Mouse (Mus musculus): ENCODE results near the gene Xpr1. TPM values are rescaled to one million over a fixed set of nuclear protein-coding genes. Genes with fewer than 3 reads are reported as not detected.

Xpr1 gene
- polyA plus RNA-seq, 1 experiment, result 43.9 TPM

- Histone ChIP-seq H3K27ac (ENCODE audit: insufficient read depth, low read depth, low read length) (no peak overlapping the region), H3K4me3 (ENCODE audit: insufficient read depth, low read length) (no peak overlapping the region), H3K4me1 (ENCODE audit: control insufficient read depth, insufficient read depth, low read length) (peaks cover 10% of the 10 kb centered on the region)
- TF ChIP-seq POLR2A (IDR thresholded peaks at IDR 0.05; ENCODE audit: borderline replicate concordance, low read depth, low read length), result no peak
- TF ChIP-seq CTCF (IDR thresholded peaks at IDR 0.05; ENCODE audit: low read depth, low read length), result no peak
These were observed 8.6 kb downstream of the Xpr1 start for GRCm38 (mm10) chr1:155408577-155408966.

GRCm38 (mm10) chr1:155407697-155408576, 9.3 kb downstream of the Xpr1 start:
- no peak overlapping the region for H3K27ac ChIP-seq (ENCODE audit: insufficient read depth, low read depth, low read length)
- H3K4me3 ChIP-seq (ENCODE audit: insufficient read depth, low read length), result no peak overlapping the region
- TF ChIP-seq POLR2A (IDR thresholded peaks at IDR 0.05; ENCODE audit: borderline replicate concordance, low read depth, low read length) (no peak), CTCF (IDR thresholded peaks at IDR 0.05; ENCODE audit: low read depth, low read length) (no peak)
- H3K4me1 ChIP-seq (ENCODE audit: control insufficient read depth, insufficient read depth, low read length), result peaks cover 6% of the 10 kb centered on the region

GRCm38 (mm10) chr1:155400056-155400455, 17.2 kb downstream of the Xpr1 start:
- Histone ChIP-seq H3K4me1 (ENCODE audit: control insufficient read depth, insufficient read depth, low read length) (peaks cover 10% of the 10 kb centered on the region), H3K4me3 (ENCODE audit: insufficient read depth, low read length) (no peak overlapping the region), H3K27ac (ENCODE audit: insufficient read depth, low read depth, low read length) (no peak overlapping the region)
- TF ChIP-seq CTCF (IDR thresholded peaks at IDR 0.05; ENCODE audit: low read depth, low read length) (no peak), POLR2A (IDR thresholded peaks at IDR 0.05; ENCODE audit: borderline replicate concordance, low read depth, low read length) (no peak)

GRCm38 (mm10) chr1:155394829-155395228, 22.4 kb downstream of the Xpr1 start:
- Histone ChIP-seq H3K4me1 (ENCODE audit: control insufficient read depth, insufficient read depth, low read length) (peaks cover 17% of the 10 kb centered on the region), H3K27ac (ENCODE audit: insufficient read depth, low read depth, low read length) (no peak overlapping the region), H3K4me3 (ENCODE audit: insufficient read depth, low read length) (no peak overlapping the region)
- TF ChIP-seq POLR2A (IDR thresholded peaks at IDR 0.05; ENCODE audit: borderline replicate concordance, low read depth, low read length), result no peak
- TF ChIP-seq CTCF (IDR thresholded peaks at IDR 0.05; ENCODE audit: low read depth, low read length), result no peak

GRCm38 (mm10) chr1:155394021-155394420, 23.2 kb downstream of the Xpr1 start:
- Histone ChIP-seq H3K4me3 (ENCODE audit: insufficient read depth, low read length) (no peak overlapping the region), H3K4me1 (ENCODE audit: control insufficient read depth, insufficient read depth, low read length) (peaks cover 17% of the 10 kb centered on the region), H3K27ac (ENCODE audit: insufficient read depth, low read depth, low read length) (no peak overlapping the region)
- no peak for TF ChIP-seq POLR2A (IDR thresholded peaks at IDR 0.05; ENCODE audit: borderline replicate concordance, low read depth, low read length)
- no peak for TF ChIP-seq CTCF (IDR thresholded peaks at IDR 0.05; ENCODE audit: low read depth, low read length)

- peaks cover 14% of the 10 kb centered on the region for H3K4me1 ChIP-seq (ENCODE audit: control insufficient read depth, insufficient read depth, low read length)
- H3K4me3 ChIP-seq (ENCODE audit: insufficient read depth, low read length), result no peak overlapping the region
- TF ChIP-seq POLR2A (IDR thresholded peaks at IDR 0.05; ENCODE audit: borderline replicate concordance, low read depth, low read length) (no peak), CTCF (IDR thresholded peaks at IDR 0.05; ENCODE audit: low read depth, low read length) (no peak)
- H3K27ac ChIP-seq (ENCODE audit: insufficient read depth, low read depth, low read length), result no peak overlapping the region
These were observed 24.4 kb downstream of the Xpr1 start for GRCm38 (mm10) chr1:155392825-155393224.

- Histone ChIP-seq H3K27ac (ENCODE audit: insufficient read depth, low read depth, low read length) (no peak overlapping the region), H3K4me3 (ENCODE audit: insufficient read depth, low read length) (no peak overlapping the region), H3K4me1 (ENCODE audit: control insufficient read depth, insufficient read depth, low read length) (peaks cover 16% of the 10 kb centered on the region)
- TF ChIP-seq POLR2A (IDR thresholded peaks at IDR 0.05; ENCODE audit: borderline replicate concordance, low read depth, low read length) (no peak), CTCF (IDR thresholded peaks at IDR 0.05; ENCODE audit: low read depth, low read length) (no peak)
These were observed 25.7 kb downstream of the Xpr1 start for GRCm38 (mm10) chr1:155391537-155391936.

- H3K4me1 ChIP-seq (ENCODE audit: control insufficient read depth, insufficient read depth, low read length), result peaks cover 7% of the 10 kb centered on the region
- TF ChIP-seq POLR2A (IDR thresholded peaks at IDR 0.05; ENCODE audit: borderline replicate concordance, low read depth, low read length) (no peak), CTCF (IDR thresholded peaks at IDR 0.05; ENCODE audit: low read depth, low read length) (no peak)
These were observed 28.8 kb downstream of the Xpr1 start for GRCm38 (mm10) chr1:155388418-155388817.

GRCm38 (mm10) chr1:155386551-155386950, 30.7 kb downstream of the Xpr1 start:
- H3K4me1 ChIP-seq (ENCODE audit: control insufficient read depth, insufficient read depth, low read length), result peaks cover 7% of the 10 kb centered on the region
- H3K27ac ChIP-seq (ENCODE audit: insufficient read depth, low read depth, low read length), result no peak overlapping the region
- H3K4me3 ChIP-seq (ENCODE audit: insufficient read depth, low read length), result no peak overlapping the region
- TF ChIP-seq POLR2A (IDR thresholded peaks at IDR 0.05; ENCODE audit: borderline replicate concordance, low read depth, low read length) (no peak), CTCF (IDR thresholded peaks at IDR 0.05; ENCODE audit: low read depth, low read length) (no peak)

More at GRCm38 (mm10) chr1:155388418-155388817, 28.8 kb downstream of the Xpr1 start:
- Histone ChIP-seq H3K27ac (ENCODE audit: insufficient read depth, low read depth, low read length) (no peak overlapping the region), H3K4me3 (ENCODE audit: insufficient read depth, low read length) (no peak overlapping the region)

Measured in bone marrow macrophage, adult 2 months (primary cell).